ENCODE assay signal across 8 mouse cellular contexts in the genomic region with DNA sequence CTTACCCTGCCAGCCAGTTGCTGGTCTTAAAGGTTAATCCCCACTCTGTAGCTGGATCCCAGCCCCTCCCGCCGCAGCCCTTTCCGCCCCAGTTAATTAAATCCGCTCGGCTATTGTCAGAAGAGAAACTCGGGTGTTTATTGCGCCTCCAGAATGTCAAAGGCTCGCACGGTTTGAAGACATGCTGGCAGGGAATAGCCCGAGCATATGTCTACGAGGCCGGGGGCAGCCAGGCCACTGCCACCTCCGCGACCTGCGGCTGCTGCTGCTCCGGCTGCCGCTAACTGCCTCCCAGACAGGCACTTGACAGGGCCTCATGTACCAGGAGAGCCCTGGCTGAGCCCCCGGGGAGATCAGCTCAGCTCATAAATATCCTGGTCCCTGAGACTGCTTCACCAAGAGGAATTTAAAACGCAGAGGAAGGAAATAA.
DNase-seq lines count a peak whose midpoint lies in the region; ATAC-seq lines count a peak whose summit lies in the region.

No protein-coding gene starts in this region.

- H3K9ac ChIP-seq in forebrain, embryonic 13.5 days = peak overlapping the region; percentile 64
- H3K9ac ChIP-seq in limb, embryonic 15.5 days = no peak overlapping the region

- H3K9me3 ChIP-seq in forebrain, embryonic 13.5 days (replicated peaks) = no peaks in the 10 kb centered on the region
- no peaks in the 10 kb centered on the region for H3K9me3 ChIP-seq in limb, embryonic 15.5 days

- under 1% methylated on average over 19 of the region's 19 CpGs for WGBS in forebrain, embryonic 13.5 days
- 5% methylated on average over 19 of the region's 19 CpGs for WGBS in limb, embryonic 15.5 days

- H3K4me2 ChIP-seq in forebrain, embryonic 13.5 days = peak overlapping the region; percentile 61
- peak overlapping the region; percentile 39 for H3K4me2 ChIP-seq in limb, embryonic 15.5 days

- no peaks in the 10 kb centered on the region for H3K36me3 ChIP-seq in forebrain, embryonic 13.5 days (ENCODE audit: poor library complexity, severe bottlenecking)
- no peaks in the 10 kb centered on the region for H3K36me3 ChIP-seq in limb, embryonic 15.5 days
- H3K36me3 ChIP-seq in splenic B cell, adult 2 months (ENCODE audit: control insufficient read depth, insufficient read depth, low read length, poor library complexity, severe bottlenecking) = no peaks in the 10 kb centered on the region

- H3K27ac ChIP-seq in forebrain, embryonic 13.5 days = peak overlapping the region; percentile 93
- H3K27ac ChIP-seq in limb, embryonic 15.5 days = no peak overlapping the region

- peaks cover 98% of the 10 kb centered on the region for H3K4me1 ChIP-seq in forebrain, embryonic 13.5 days
- H3K4me1 ChIP-seq in limb, embryonic 15.5 days = peaks cover 74% of the 10 kb centered on the region

- H3K27me3 ChIP-seq in forebrain, embryonic 13.5 days = no peaks in the 10 kb centered on the region
- peaks cover 7% of the 10 kb centered on the region; the same call in 1 of the 2 replicates for H3K27me3 ChIP-seq in limb, embryonic 15.5 days
- no peaks in the 10 kb centered on the region for H3K27me3 ChIP-seq in splenic B cell, adult 2 months (ENCODE audit: control insufficient read depth, insufficient read depth, low read length, poor library complexity, severe bottlenecking)

- intact Hi-C loops in left cerebral cortex, postnatal 25 days (cut with DNase I) = no loop called here

- H3K4me3 ChIP-seq in forebrain, embryonic 13.5 days = peak overlapping the region; percentile 24
- peak overlapping the region; percentile 5; the same call in 1 of the 2 replicates for H3K4me3 ChIP-seq in limb, embryonic 15.5 days

- peak; percentile 48; the same call in 1 of the 2 replicates for ATAC-seq in forebrain, embryonic 13.5 days
- ATAC-seq in limb, embryonic 15.5 days (ENCODE audit: insufficient number of reproducible peaks, low FRiP score, low TSS enrichment, low read depth) = no peak

- DNase-seq in adrenal gland, postnatal 25 days = peak; percentile 10
- no peak for DNase-seq in adrenal gland, postnatal 14 days
- peak; percentile 60 for DNase-seq in R1 (ENCODE audit: low read depth, low spot score)
- DNase-seq in splenic B cell, adult 2 months (ENCODE audit: low read depth, low spot score) = peak; percentile 12
- DNase-seq in left cerebral cortex, postnatal 25 days (ENCODE audit: low spot score in 2 of 2) = no peak
- DNase-seq in layer of hippocampus, adult 9-10 months (ENCODE audit: low spot score) = no peak

Comparison
In these comparisons a context has a peak if more than half of its experiments do, and no peak if none do; other contexts are left out.
1. DNase-seq: peak in adrenal gland, postnatal 25 days (single experiment), R1 (single experiment) and splenic B cell, adult 2 months (single experiment); none in adrenal gland, postnatal 14 days (single experiment), left cerebral cortex, postnatal 25 days (0 of 2) and layer of hippocampus, adult 9-10 months (single experiment).